ENCODE assay signal across 22 mouse cellular contexts in genomic region chr16:8074729-8075128, GRCm38 (mm10).
DNase-seq lines count a peak whose midpoint lies in the region; ATAC-seq and TF ChIP-seq lines count a peak whose summit lies in the region.
"Had no signal": no experiment of that assay in that cellular context is flagged by ENCODE, and none has a peak within 500 bp of the region (broad histone marks: within the 10 kb centered on the region; RNA-seq: fewer than 3 reads in every experiment).

No protein-coding gene starts in this region.

- no peaks in the 10 kb centered on the region for H3K27me3 ChIP-seq in midbrain, postnatal 0 days (ENCODE audit: insufficient read depth, low read length)
- no peaks in the 10 kb centered on the region for H3K27me3 ChIP-seq in forebrain, embryonic 12.5 days
- H3K27me3 ChIP-seq: heart, embryonic 12.5 days; limb, embryonic 13.5 days; liver, embryonic 12.5 days; midbrain, embryonic 12.5 days; stomach, embryonic 15.5 days had no signal

- no peaks in the 10 kb centered on the region for H3K36me3 ChIP-seq in midbrain, postnatal 0 days (ENCODE audit: insufficient read depth, low read length)
- H3K36me3 ChIP-seq in forebrain, embryonic 12.5 days (replicated peaks): no peaks in the 10 kb centered on the region
- H3K36me3 ChIP-seq: heart, embryonic 12.5 days; limb, embryonic 13.5 days; liver, embryonic 12.5 days; midbrain, embryonic 12.5 days; stomach, embryonic 15.5 days had no signal

- H3K4me2 ChIP-seq in midbrain, postnatal 0 days (ENCODE audit: low read depth, low read length, poor library complexity, severe bottlenecking): no peak overlapping the region
- no peak overlapping the region for H3K4me2 ChIP-seq in forebrain, embryonic 12.5 days
- H3K4me2 ChIP-seq: heart, embryonic 12.5 days; limb, embryonic 13.5 days; liver, embryonic 12.5 days; midbrain, embryonic 12.5 days; stomach, embryonic 15.5 days had no signal

- ATAC-seq in midbrain, postnatal 0 days (ENCODE audit: low FRiP score): no peak
- no peak for ATAC-seq in forebrain, embryonic 12.5 days (ENCODE audit: low FRiP score)
- ATAC-seq: forebrain, embryonic 14.5 days; liver, embryonic 12.5 days had no signal

- peak overlapping the region; percentile 58 for H3K27ac ChIP-seq in midbrain, postnatal 0 days (ENCODE audit: low read depth, low read length)
- no peak overlapping the region for H3K27ac ChIP-seq in forebrain, embryonic 12.5 days
- H3K27ac ChIP-seq: limb, embryonic 13.5 days; liver, embryonic 12.5 days; midbrain, embryonic 12.5 days; stomach, embryonic 15.5 days had no signal

- H3K4me3 ChIP-seq in midbrain, postnatal 0 days (ENCODE audit: low read depth, low read length): no peak overlapping the region
- no peak overlapping the region for H3K4me3 ChIP-seq in forebrain, embryonic 12.5 days (replicated peaks)
- H3K4me3 ChIP-seq: heart, embryonic 12.5 days; limb, embryonic 13.5 days; liver, embryonic 12.5 days; midbrain, embryonic 12.5 days; stomach, embryonic 15.5 days had no signal

- H3K4me1 ChIP-seq in midbrain, postnatal 0 days (ENCODE audit: insufficient read depth, low read length): no peaks in the 10 kb centered on the region
- H3K4me1 ChIP-seq in forebrain, embryonic 12.5 days: no peaks in the 10 kb centered on the region
- H3K4me1 ChIP-seq: heart, embryonic 12.5 days; limb, embryonic 13.5 days; liver, embryonic 12.5 days; midbrain, embryonic 12.5 days; stomach, embryonic 15.5 days had no signal

- 35% methylated on average over 4 of the region's 4 CpGs for WGBS in midbrain, postnatal 0 days
- WGBS in forebrain, embryonic 12.5 days: 76% methylated on average over 4 of the region's 4 CpGs

- intact Hi-C loops in heart, postnatal 36 days (cut with DNase I): no loop called here
- intact Hi-C loops in left cerebral cortex, postnatal 25 days (cut with DNase I): no loop called here

- TF ChIP-seq CTCF in midbrain, postnatal 0 days (IDR thresholded peaks at IDR 0.05): no peak

- H3K9ac ChIP-seq in midbrain, postnatal 0 days (replicated peaks; ENCODE audit: low read length, poor library complexity, severe bottlenecking): no peak overlapping the region
- no peak overlapping the region for H3K9ac ChIP-seq in forebrain, embryonic 12.5 days
- H3K9ac ChIP-seq: heart, embryonic 12.5 days; limb, embryonic 13.5 days; liver, embryonic 12.5 days; midbrain, embryonic 12.5 days; stomach, embryonic 15.5 days had no signal

- H3K9me3 ChIP-seq in midbrain, postnatal 0 days (ENCODE audit: low read length): no peaks in the 10 kb centered on the region
- H3K9me3 ChIP-seq in forebrain, embryonic 12.5 days: no peaks in the 10 kb centered on the region
- H3K9me3 ChIP-seq: heart, embryonic 12.5 days; limb, embryonic 13.5 days; liver, embryonic 12.5 days; midbrain, embryonic 12.5 days; stomach, embryonic 15.5 days had no signal

- DNase-seq in heart, adult 11 months: peak; percentile 75
- DNase-seq in heart, postnatal 36 days: no peak
- peak; percentile 9 to 23 for DNase-seq in left cerebral cortex, postnatal 25 days (ENCODE audit: low spot score in 2 of 2)
- DNase-seq in left cerebral cortex, adult 8-10 months (ENCODE audit: low spot score in 2 of 2): no peak
- peak; percentile 20 for DNase-seq in brain, adult 2 months (ENCODE audit: low read depth, low spot score)
- DNase-seq in midbrain, postnatal 0 days (ENCODE audit: low spot score): peak; percentile 37
- DNase-seq: adrenal gland, postnatal 14 days; cerebellum, adult 9-10 months; gastrocnemius, postnatal 14 days; heart, adult 18-20 months; heart, postnatal 10 days; kidney, adult 18-20 months; lung, adult 18-20 months; lung, postnatal 10 days; thymus, postnatal 36 days had no signal

Comparison
In these comparisons a context has a peak if more than half of its experiments do, and no peak if none do; other contexts are left out.
1. DNase-seq: peak in heart, adult 11 months (single experiment), left cerebral cortex, postnatal 25 days (2 of 2), brain, adult 2 months (single experiment) and midbrain, postnatal 0 days (single experiment); none in heart, postnatal 36 days (0 of 2) and left cerebral cortex, adult 8-10 months (0 of 2).